Mouse (Mus musculus): ENCODE results near the gene Aspn.
"Not testable (repeated sequence)": the region's sequence is repeated elsewhere in the genome, so short reads cannot be mapped to it uniquely, and the experiment has no call there.

Gene Aspn

GRCm38 (mm10) chr13:49584307-49585005, 40.2 kb downstream of the Aspn start:
- peak; percentile 13 for DNase-seq (ENCODE audit: low spot score)

DNA sequence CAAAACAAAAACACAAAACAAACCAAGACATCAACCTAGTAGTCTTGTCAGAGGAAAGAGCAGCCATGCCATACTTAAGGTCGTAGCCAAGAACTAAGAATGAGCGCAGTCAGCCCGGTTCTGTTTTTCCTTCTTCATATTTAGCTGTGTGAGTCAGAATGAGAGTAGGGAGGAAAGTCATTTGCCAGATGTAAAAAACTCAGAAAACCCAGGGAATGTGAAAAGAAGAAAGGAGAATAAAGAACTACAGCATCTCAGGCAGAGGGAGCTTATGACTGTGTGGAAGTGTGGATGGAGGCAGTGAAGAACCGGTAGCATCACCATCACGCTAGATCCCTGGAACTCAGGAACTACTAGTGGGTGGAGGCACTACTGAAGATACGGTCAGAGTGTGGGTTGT, 41.8 kb downstream of the Aspn start:
- no peak for DNase-seq (ENCODE audit: low spot score)

DNA sequence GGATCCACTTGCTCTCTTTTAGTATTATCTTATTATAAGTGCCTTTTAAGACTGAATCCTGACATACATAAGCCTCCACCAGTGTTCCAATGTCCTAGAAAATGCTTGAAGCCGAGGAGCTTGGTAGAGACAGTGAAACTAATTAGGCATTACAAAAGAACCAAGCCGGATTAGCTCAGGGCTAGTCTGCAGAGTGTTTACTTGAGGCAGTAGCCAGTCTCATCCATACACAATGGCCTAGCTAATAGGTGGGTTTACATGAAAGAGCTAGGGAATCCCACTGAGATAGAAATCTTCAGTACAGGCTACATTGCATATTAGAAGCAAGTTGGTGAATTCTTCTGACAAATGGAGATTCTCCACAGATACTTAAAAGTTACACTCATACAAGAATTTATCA, 58.3 kb downstream of the Aspn start:
- DNase-seq (ENCODE audit: low spot score), result not testable (repeated sequence)

- DNase-seq (ENCODE audit: low spot score), result no peak
Observed at GRCm38 (mm10) chr13:49603603-49604002, 59.4 kb downstream of the Aspn start.

GRCm38 (mm10) chr13:49607714-49608113, 63.5 kb downstream of the Aspn start, which contains the start of gene Ogn:
Ogn (plus strand) TSS chr13:49608046.
- DNase-seq (ENCODE audit: low spot score), result peak; percentile 32

- no peak for DNase-seq (ENCODE audit: low spot score)
Observed at GRCm38 (mm10) chr13:49608589-49609322, 64.5 kb downstream of the Aspn start.

GRCm38 (mm10) chr13:49617021-49617420, 72.8 kb downstream of the Aspn start:
- DNase-seq (ENCODE audit: low spot score), result no peak

Measured in urinary bladder, postnatal 14 days (tissue).